Mouse (Mus musculus): ENCODE results near the gene Rbms3. TPM values are rescaled to one million over a fixed set of nuclear protein-coding genes. Genes with fewer than 3 reads are reported as not detected.

The Rbms3 gene
- polyA plus RNA-seq, 1 experiment from 2014 or later: 8.1 TPM

DNA sequence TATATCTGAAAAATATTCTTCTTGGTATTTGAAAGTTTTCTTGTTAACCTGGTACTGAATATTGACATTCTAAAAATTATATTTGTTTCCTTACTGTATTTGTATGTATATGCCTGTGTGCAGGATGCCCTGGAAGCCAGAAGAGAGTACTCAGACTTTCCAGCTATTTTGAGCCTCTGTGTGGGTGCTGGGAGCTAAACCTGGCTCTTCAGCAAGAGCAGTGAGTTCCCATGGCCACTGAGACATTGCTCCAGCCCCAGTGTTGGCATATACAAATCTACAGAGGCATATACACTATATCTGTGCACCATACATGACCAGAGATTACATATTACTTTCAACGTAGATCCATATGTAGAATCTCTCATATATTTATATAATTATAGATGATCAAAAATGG, 581.1 kb downstream of the Rbms3 start:
- WGBS (ENCODE audit: insufficient replicate concordance): 72% methylated on average over 1 of the region's 1 CpGs
- H3K36me3 ChIP-seq: no peaks in the 10 kb centered on the region
- H3K4me3 ChIP-seq: no peak overlapping the region
- H3K9ac ChIP-seq: no peak overlapping the region
- ATAC-seq: no peak
- no peaks in the 10 kb centered on the region for H3K27me3 ChIP-seq (replicated peaks)
- H3K4me2 ChIP-seq: no peak overlapping the region
- no peaks in the 10 kb centered on the region for H3K9me3 ChIP-seq (replicated peaks)
- H3K27ac ChIP-seq: no peak overlapping the region
- no peaks in the 10 kb centered on the region for H3K4me1 ChIP-seq

DNA sequence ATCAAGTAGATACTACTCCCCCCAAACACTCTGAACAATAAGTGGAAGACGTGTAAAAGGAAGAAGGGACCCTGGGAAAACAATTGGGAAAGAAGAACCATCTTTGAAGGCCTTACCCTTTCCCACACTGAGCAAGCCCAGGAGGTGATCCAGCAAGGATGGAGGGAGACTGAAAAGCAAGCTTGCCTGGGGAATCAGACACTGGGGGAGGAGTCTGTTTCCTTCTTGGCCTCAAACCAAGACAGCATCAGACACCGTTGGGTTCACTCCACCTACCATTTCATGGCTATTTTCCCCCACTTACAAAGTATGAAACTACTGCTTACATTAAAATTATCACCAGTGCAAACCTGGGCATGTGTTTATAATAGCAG, 587.7 kb downstream of the Rbms3 start:
- no peak for ATAC-seq

DNA sequence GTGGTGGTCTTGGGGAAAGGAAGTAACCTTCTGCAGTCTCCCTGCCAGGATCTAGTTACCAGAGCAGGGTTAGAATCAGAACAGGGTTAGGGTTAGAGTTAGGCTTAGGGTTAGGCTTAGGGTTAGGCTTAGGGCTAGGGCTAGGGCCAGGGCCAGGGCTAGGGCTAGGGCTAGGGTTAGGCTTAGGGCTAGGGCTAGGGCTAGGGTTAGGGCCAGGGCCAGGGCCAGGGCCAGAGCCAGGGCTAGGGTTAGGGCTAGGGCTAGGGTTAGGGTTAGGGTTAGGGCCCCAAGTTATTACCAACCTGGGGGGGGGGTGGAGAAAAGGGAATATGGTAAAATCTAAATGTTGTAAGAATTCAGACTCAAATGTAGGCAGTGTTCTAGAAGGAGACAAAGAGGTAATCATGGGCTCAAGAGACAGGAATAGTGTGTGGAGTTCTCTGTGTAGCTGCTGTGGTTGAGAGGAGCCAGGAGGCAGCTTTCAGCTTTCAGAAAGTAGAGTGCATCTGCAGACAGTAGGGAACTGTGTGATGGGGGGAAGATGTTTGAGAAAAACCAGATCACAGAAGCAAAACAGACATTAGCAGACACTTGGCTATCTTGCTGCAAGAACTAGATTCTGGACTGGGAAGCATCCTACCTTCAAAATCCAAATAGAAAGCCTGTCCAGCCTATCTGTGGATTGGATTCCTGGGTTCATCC, 588.3 kb downstream of the Rbms3 start:
- Histone ChIP-seq H3K36me3 (no peaks in the 10 kb centered on the region), H3K4me3 (no peak overlapping the region), H3K27ac (peak overlapping the region; percentile 56), H3K4me1 (no peaks in the 10 kb centered on the region), H3K27me3 (replicated peaks) (no peaks in the 10 kb centered on the region), H3K4me2 (no peak overlapping the region), H3K9ac (no peak overlapping the region), H3K9me3 (replicated peaks) (no peaks in the 10 kb centered on the region)
- ATAC-seq: no peak

More for the DNA sequence above, 587.7 kb downstream of the Rbms3 start:
- H3K27ac ChIP-seq: no peak overlapping the region
- 51% methylated on average over 2 of the region's 2 CpGs for WGBS (ENCODE audit: insufficient replicate concordance)
- H3K4me1 ChIP-seq: no peaks in the 10 kb centered on the region
- no peaks in the 10 kb centered on the region for H3K27me3 ChIP-seq (replicated peaks)
- no peak overlapping the region for H3K4me3 ChIP-seq
- no peak overlapping the region for H3K4me2 ChIP-seq
- H3K9me3 ChIP-seq (replicated peaks): no peaks in the 10 kb centered on the region
- H3K36me3 ChIP-seq: no peaks in the 10 kb centered on the region
- no peak overlapping the region for H3K9ac ChIP-seq

DNA sequence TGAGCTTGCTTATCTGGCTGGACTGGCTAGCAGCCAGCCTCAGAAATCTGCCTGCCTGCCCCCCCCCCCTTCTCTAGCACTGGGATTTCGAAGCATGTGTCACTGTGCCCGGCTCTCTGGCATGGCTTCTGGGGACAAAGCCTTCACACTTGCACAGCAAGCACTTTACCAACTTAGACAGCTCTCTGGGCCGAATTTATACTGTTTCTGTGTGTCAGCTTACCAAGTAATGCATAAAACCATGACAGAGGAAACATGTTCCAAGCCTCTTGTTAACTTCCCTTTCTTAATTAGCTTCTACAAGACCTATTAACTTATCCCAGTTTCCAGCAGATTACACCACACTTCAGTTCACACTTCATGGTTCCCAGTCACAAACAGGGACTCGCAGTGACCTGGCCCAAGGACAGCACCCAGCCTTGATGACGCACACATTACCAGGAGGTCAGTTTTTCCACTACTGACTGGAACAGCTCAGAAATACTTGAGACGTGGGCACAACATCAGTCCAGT, 589.7 kb downstream of the Rbms3 start:
- Histone ChIP-seq H3K36me3 (no peaks in the 10 kb centered on the region), H3K4me3 (no peak overlapping the region), H3K27ac (no peak overlapping the region), H3K9me3 (replicated peaks) (no peaks in the 10 kb centered on the region), H3K27me3 (replicated peaks) (no peaks in the 10 kb centered on the region), H3K4me1 (no peaks in the 10 kb centered on the region), H3K9ac (no peak overlapping the region), H3K4me2 (no peak overlapping the region)
- no peak for ATAC-seq
- 42% methylated on average over 6 of the region's 6 CpGs for WGBS (ENCODE audit: insufficient replicate concordance)

DNA sequence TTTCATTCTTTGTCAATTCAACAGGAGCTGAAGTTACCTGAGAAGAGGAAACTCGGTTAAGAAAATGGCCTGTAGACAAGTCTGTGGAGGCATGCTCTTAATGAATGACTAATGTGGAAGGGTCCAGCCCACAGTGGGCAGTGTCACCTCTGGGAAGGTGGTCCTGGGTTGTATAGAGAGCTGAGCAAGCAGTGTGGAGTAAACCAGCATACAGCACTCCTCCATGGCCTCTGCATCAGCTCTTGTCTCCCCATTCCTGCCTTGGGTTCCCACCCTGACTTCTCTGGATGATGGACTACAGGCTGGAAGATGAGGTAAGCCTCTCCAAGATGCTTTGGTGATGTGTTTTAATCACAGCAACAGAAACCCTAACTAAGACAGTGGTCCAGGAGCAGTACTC, 597.0 kb downstream of the Rbms3 start:
- no peaks in the 10 kb centered on the region for H3K9me3 ChIP-seq (replicated peaks)
- H3K4me1 ChIP-seq: no peaks in the 10 kb centered on the region
- no peak overlapping the region for H3K4me3 ChIP-seq
- no peak for ATAC-seq
- no peaks in the 10 kb centered on the region for H3K27me3 ChIP-seq (replicated peaks)
- H3K9ac ChIP-seq: no peak overlapping the region
- no peak overlapping the region for H3K27ac ChIP-seq
- no peak overlapping the region for H3K4me2 ChIP-seq
- WGBS (ENCODE audit: insufficient replicate concordance): 67% methylated on average over 1 of the region's 1 CpGs
- H3K36me3 ChIP-seq: no peaks in the 10 kb centered on the region

DNA sequence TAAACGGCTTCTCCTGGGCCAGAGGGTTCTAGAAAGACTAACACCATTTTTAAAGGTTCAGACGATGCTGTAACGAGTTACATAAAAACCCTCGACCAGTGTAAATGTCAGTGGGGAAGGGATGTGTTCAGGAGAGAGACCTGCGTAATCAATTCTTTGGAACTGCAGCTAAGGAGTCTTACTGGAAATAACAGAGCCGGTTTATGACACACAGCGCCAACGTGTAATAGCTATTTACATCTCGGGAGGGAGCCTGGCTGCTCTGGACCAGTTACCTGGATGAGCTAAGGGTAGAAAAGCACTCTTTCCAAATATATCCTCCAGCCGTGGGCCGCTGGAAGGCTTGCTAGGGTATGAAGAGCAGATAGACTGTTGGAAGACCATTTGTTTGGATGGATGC, 598.5 kb downstream of the Rbms3 start:
- Histone ChIP-seq H3K4me2 (no peak overlapping the region), H3K27ac (no peak overlapping the region)
- WGBS (ENCODE audit: insufficient replicate concordance): 49% methylated on average over 11 of the region's 11 CpGs

DNA sequence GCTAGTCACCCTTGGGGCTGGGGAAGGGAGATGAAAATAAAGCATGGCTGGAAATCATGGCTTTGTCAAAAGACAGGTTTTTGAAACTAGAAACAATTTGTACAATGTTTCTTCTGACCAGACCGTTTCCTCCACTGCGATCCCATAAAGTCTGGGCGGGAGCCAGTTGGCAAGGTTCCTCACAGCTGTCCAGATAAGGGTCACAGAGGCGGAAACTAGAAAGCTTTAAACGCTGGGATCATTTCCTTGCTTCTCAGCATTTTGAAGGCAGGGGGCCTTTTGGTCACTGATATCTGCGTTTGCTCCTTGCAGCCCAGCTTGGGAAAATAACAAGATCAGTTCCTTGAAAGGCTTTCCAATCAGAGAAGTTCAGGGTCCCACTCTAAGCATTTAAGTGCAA, 598.9 kb downstream of the Rbms3 start:
- 16% methylated on average over 6 of the region's 6 CpGs for WGBS (ENCODE audit: insufficient replicate concordance)
- no peaks in the 10 kb centered on the region for H3K36me3 ChIP-seq
- H3K4me1 ChIP-seq: no peaks in the 10 kb centered on the region
- H3K4me2 ChIP-seq: no peak overlapping the region
- no peak overlapping the region for H3K9ac ChIP-seq
- H3K4me3 ChIP-seq: no peak overlapping the region
- no peaks in the 10 kb centered on the region for H3K27me3 ChIP-seq (replicated peaks)
- ATAC-seq: no peak
- H3K27ac ChIP-seq: no peak overlapping the region
- no peaks in the 10 kb centered on the region for H3K9me3 ChIP-seq (replicated peaks)

More for the DNA sequence above, 598.5 kb downstream of the Rbms3 start:
- no peaks in the 10 kb centered on the region for H3K36me3 ChIP-seq
- H3K4me1 ChIP-seq: no peaks in the 10 kb centered on the region
- no peak for ATAC-seq
- no peaks in the 10 kb centered on the region for H3K9me3 ChIP-seq (replicated peaks)
- H3K9ac ChIP-seq: no peak overlapping the region
- no peaks in the 10 kb centered on the region for H3K27me3 ChIP-seq (replicated peaks)
- H3K4me3 ChIP-seq: no peak overlapping the region

DNA sequence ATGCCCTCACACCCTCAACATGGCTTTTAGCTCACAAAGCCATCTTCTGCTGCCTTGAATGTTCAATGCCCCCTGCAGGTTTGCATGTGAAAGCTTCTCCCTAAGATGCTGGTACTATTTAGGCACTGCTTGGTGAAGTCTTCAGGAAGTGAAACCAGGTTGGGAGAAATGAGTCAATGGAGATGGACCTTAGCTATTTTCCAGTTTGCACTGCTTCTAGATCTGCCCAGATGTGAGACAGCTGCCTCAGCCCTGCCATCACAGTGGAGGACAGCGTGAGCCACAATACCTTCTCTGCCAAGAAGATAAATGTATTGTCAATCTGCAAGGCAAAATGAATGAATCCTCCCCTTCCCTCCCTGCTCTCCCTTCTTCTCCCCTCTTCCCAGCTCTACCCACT, 599.8 kb downstream of the Rbms3 start:
- H3K4me2 ChIP-seq: no peak overlapping the region
- H3K27ac ChIP-seq: no peak overlapping the region
- H3K9me3 ChIP-seq (replicated peaks): no peaks in the 10 kb centered on the region
- no peaks in the 10 kb centered on the region for H3K36me3 ChIP-seq
- WGBS (ENCODE audit: insufficient replicate concordance): 58% methylated on average over 1 of the region's 1 CpGs
- H3K4me1 ChIP-seq: no peaks in the 10 kb centered on the region
- no peak overlapping the region for H3K4me3 ChIP-seq
- no peaks in the 10 kb centered on the region for H3K27me3 ChIP-seq (replicated peaks)
- no peak for ATAC-seq
- H3K9ac ChIP-seq: no peak overlapping the region

DNA sequence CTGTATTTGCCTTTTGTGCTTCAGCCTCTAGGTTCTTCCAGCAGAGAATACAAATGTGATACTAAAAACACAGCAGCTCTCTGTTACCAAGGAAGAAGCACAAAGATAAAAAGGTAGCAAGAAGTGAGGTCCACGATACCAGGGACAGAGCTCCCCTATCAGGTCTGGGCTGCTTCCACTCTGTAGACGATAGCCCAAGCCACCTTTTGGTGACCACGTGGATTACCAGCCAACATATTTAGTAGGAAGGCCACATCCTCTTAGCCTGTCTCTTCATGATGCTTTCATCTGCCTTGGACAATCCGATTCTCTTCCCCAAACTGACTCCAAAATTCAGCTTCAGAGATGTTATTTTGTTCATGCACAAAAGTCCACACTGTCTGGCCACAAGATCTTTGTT, 601.1 kb downstream of the Rbms3 start:
- no peak overlapping the region for H3K4me3 ChIP-seq
- WGBS (ENCODE audit: insufficient replicate concordance): 71% methylated on average over 4 of the region's 4 CpGs

DNA sequence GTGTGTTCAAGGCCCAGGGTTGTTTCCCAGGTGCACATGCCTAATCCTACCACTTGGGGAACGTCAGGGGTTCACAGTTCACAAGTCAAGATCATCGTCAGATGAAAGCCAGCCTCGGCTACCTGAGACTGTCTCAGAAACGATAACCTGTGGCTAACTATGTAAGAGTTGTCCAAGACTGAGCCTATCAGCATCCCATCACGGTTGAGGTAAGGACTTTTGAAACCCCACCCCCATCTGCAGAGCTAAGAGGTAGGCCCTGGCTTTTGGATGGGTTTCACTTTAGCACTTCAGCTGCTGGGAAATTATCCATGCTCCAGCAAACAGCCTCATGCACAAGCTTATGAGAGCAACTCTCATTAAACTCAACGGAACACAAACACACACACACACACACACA, 607.6 kb downstream of the Rbms3 start:
- 72% methylated on average over 6 of the region's 6 CpGs for WGBS (ENCODE audit: insufficient replicate concordance)
- H3K4me2 ChIP-seq: no peak overlapping the region
- H3K4me1 ChIP-seq: peaks cover 5% of the 10 kb centered on the region; the same call in 1 of the 2 replicates
- H3K9me3 ChIP-seq (replicated peaks): no peaks in the 10 kb centered on the region
- H3K9ac ChIP-seq: no peak overlapping the region
- H3K4me3 ChIP-seq: no peak overlapping the region
- H3K36me3 ChIP-seq: no peaks in the 10 kb centered on the region
- no peak for ATAC-seq
- no peaks in the 10 kb centered on the region for H3K27me3 ChIP-seq (replicated peaks)
- no peak overlapping the region for H3K27ac ChIP-seq

More for the DNA sequence above, 601.1 kb downstream of the Rbms3 start:
- Histone ChIP-seq H3K27me3 (replicated peaks) (no peaks in the 10 kb centered on the region), H3K9me3 (replicated peaks) (no peaks in the 10 kb centered on the region), H3K27ac (no peak overlapping the region), H3K36me3 (no peaks in the 10 kb centered on the region), H3K4me1 (no peaks in the 10 kb centered on the region), H3K9ac (no peak overlapping the region), H3K4me2 (no peak overlapping the region)
- no peak for ATAC-seq

DNA sequence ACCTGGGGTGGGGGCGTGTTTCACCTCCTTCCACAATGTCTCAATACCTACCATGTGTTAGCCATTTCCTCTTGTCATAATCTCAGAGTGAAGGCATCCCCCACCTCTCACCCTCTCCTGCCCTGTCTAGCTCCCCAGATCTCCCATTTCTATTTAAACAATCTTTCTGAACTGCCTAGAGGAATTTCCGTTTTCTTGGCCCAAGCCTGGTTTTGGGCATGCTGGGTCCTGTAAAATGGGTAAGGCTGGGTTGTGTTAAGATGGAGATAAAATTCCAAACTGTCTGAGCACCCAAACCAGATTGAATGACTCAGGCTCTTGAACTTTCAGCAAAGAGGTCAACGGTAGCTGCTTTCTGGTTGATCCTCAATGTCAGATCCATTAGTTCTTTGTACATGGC, 608.2 kb downstream of the Rbms3 start:
- 49% methylated on average over 3 of the region's 3 CpGs for WGBS (ENCODE audit: insufficient replicate concordance)
- H3K4me1 ChIP-seq: peaks cover 5% of the 10 kb centered on the region; the same call in 1 of the 2 replicates
- H3K36me3 ChIP-seq: no peaks in the 10 kb centered on the region
- H3K9me3 ChIP-seq (replicated peaks): no peaks in the 10 kb centered on the region
- no peak overlapping the region for H3K27ac ChIP-seq
- no peaks in the 10 kb centered on the region for H3K27me3 ChIP-seq (replicated peaks)
- no peak overlapping the region for H3K9ac ChIP-seq
- H3K4me3 ChIP-seq: no peak overlapping the region
- H3K4me2 ChIP-seq: no peak overlapping the region
- ATAC-seq: no peak

DNA sequence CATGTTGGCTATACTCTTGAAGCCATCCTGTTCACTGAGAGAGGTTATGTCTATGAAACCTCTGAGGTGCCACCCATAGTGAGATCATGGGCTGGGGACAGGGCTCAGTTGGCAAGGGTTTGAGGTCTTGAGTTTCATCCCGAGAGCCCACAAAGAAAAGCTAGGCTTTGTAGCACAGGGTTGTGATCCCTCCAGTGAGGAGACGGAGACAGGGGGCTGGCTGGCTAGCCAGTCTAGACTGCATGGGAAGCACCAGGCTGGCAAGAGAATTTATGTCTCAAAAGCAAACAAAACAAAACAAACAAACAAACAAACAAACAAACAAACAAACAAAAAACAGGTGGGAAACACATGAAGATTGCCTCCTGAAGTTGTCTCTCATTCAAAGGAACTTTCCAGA, 609.5 kb downstream of the Rbms3 start:
- H3K27ac ChIP-seq: no peak overlapping the region
- H3K4me3 ChIP-seq: no peak overlapping the region
- H3K4me1 ChIP-seq: peaks cover 5% of the 10 kb centered on the region; the same call in 1 of the 2 replicates
- H3K36me3 ChIP-seq: no peaks in the 10 kb centered on the region
- H3K4me2 ChIP-seq: no peak overlapping the region
- no peaks in the 10 kb centered on the region for H3K27me3 ChIP-seq (replicated peaks)
- H3K9ac ChIP-seq: no peak overlapping the region
- 77% methylated on average over 2 of the region's 2 CpGs for WGBS (ENCODE audit: insufficient replicate concordance)
- no peak for ATAC-seq
- H3K9me3 ChIP-seq (replicated peaks): no peaks in the 10 kb centered on the region

DNA sequence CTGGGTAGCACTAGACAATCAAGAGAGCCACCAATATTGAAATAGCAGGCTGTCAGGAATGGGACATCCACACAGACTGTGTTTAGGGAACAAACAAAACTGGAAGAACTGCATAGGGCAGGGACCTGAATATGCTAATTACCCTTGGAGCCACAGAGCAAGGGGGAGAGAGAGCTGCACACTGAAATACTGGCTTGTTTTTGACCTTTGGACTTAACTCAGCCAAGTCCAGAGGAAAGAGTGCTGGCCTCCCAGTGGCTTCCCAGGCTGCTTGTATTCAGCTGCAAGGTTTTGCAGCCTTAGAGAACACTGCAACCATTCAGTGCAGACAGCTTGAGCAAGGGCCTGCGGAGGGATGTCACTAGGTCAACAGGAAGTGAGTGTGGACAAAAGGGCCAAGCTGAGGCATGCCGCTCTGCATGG, 611.0 kb downstream of the Rbms3 start:
- WGBS (ENCODE audit: insufficient replicate concordance): 28% methylated on average over 2 of the region's 2 CpGs
- Histone ChIP-seq H3K4me1 (peaks cover 5% of the 10 kb centered on the region; the same call in 1 of the 2 replicates), H3K9me3 (replicated peaks) (no peaks in the 10 kb centered on the region), H3K27me3 (replicated peaks) (no peaks in the 10 kb centered on the region), H3K27ac (0 out of 2 replicates have a peak overlapping the region, but pooled peaks have one; percentile 7), H3K36me3 (no peaks in the 10 kb centered on the region), H3K4me2 (no peak overlapping the region; the same call in 1 of the 2 replicates), H3K4me3 (no peak overlapping the region), H3K9ac (no peak overlapping the region)
- peak; percentile 37; the same call in 1 of the 2 replicates for ATAC-seq

Data from liver, embryonic 12.5 days (tissue).